Mouse (Mus musculus) heart, embryonic 12.5 days (tissue): ENCODE results near the gene Zdhhc16. TPM values are rescaled to one million over a fixed set of nuclear protein-coding genes. Genes with fewer than 3 reads are reported as not detected.

Experiments used
- ATAC-seq: fragments of 200-750 bp; cut with Nextera tagmentation; 2 replicates; pipeline ENCODE4 v1.8.0; 2017; ENCODE audit warnings: moderate TSS enrichment, moderate library complexity; ENCODE audit not compliant: insufficient number of reproducible peaks, low FRiP score
- H3K27ac ChIP-seq: fragments of 300-500 bp; sonication (generic); 2 replicates; pipeline ENCODE4 v1.5.1; 2016; ENCODE audit warnings: mild to moderate bottlenecking, moderate library complexity; ENCODE audit not compliant: poor library complexity, severe bottlenecking
- H3K27me3 ChIP-seq: fragments of 300-500 bp; sonication (generic); replicated peaks from 2 replicates; pipeline ENCODE4 v1.6.1; 2016; ENCODE audit warnings: mild to moderate bottlenecking, moderate library complexity
- H3K36me3 ChIP-seq: fragments of 300-500 bp; sonication (generic); 2 replicates; pipeline ENCODE4 v1.6.1; 2016; ENCODE audit warnings: mild to moderate bottlenecking, moderate library complexity
- H3K4me1 ChIP-seq: fragments of 300-500 bp; sonication (generic); replicated peaks from 2 replicates; pipeline ENCODE4 v1.6.1; 2016; ENCODE audit warnings: mild to moderate bottlenecking
- H3K4me2 ChIP-seq: fragments of 300-500 bp; sonication (generic); 2 replicates; pipeline ENCODE4 v1.6.1; 2016; ENCODE audit warnings: mild to moderate bottlenecking, moderate library complexity
- H3K4me3 ChIP-seq: fragments of 300-500 bp; sonication (generic); 2 replicates; pipeline ENCODE4 v1.5.1; 2016; ENCODE audit warnings: mild to moderate bottlenecking
- H3K9ac ChIP-seq: fragments of 300-500 bp; sonication (generic); 2 replicates; pipeline ENCODE4 v1.6.1; 2016; ENCODE audit warnings: mild to moderate bottlenecking, moderate library complexity
- H3K9me3 ChIP-seq: fragments of 300-500 bp; sonication (generic); replicated peaks from 2 replicates; pipeline ENCODE4 v1.6.1; 2016; ENCODE audit warnings: mild to moderate bottlenecking, moderate library complexity
- WGBS: fragments of 180-500 bp; shearing (Covaris S2); methylation state at CpG from one replicate; pipeline ENCODE4 v1.1.7; 2016; 5-methylcytosine and 5-hydroxymethylcytosine counted together
- polyA plus RNA-seq: library from polyadenylated mRNA; unstranded; fragments of >200 nt; fragmentation: Nextera tagmentation; extraction: Ambion mirVana; gene quantifications from 2 replicates; pipeline ENCODE4 v1.2.1, GENCODE M21; 2016

Gene Zdhhc16
- polyA plus RNA-seq, 1 experiment from 2014 or later: 58.1 TPM

DNA sequence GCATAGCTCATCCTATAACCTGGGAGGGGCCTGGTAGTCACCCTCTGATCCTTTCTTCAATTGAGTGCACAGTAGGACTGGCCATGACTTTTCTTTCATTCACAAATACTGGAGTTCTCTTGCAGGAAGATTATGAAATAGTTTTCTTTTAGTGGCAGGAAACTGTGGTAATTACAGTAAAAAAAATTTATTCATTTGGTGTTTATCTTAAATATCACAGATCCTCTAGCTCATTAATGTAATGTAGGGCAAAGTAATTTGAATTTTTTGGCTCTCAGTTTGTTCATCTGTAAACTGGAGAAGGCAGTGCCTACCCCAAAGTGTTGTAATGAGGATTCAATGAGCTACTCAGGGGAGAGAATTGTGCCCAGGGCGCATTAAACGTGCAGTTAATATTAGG is 59.7 kb downstream of the Zdhhc16 start:
- H3K4me3 ChIP-seq: no peak overlapping the region
- ATAC-seq: no peak
- no peak overlapping the region for H3K9ac ChIP-seq
- peaks cover 50% of the 10 kb centered on the region for H3K4me1 ChIP-seq
- H3K27me3 ChIP-seq: no peaks in the 10 kb centered on the region
- no peak overlapping the region for H3K4me2 ChIP-seq
- WGBS: 84% methylated on average over 2 of the region's 2 CpGs
- no peaks in the 10 kb centered on the region for H3K9me3 ChIP-seq
- no peak overlapping the region for H3K27ac ChIP-seq
- H3K36me3 ChIP-seq: no peaks in the 10 kb centered on the region

DNA sequence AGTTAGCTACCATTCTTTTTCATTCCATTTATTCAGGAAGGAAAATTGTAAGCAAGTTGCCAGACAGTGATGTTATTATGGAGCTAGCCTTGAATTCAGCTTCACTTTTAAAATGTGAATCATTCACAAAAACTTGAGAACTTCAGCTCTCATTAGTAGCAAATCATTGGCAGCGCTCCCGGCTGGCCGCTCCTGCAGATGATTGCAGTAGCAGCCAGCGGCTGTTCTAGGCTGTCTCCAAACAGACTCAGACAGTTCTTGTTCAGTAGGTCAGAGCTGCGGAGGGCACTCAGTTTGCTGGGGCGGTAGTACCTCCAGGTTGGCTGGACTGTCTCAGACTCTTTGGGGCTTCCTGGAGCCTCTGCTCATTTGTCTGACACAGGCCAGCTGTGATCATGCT is 60.2 kb downstream of the Zdhhc16 start:
- H3K4me1 ChIP-seq: peaks cover 48% of the 10 kb centered on the region
- ATAC-seq: no peak
- no peaks in the 10 kb centered on the region for H3K9me3 ChIP-seq
- 59% methylated on average over 6 of the region's 6 CpGs for WGBS
- H3K36me3 ChIP-seq: no peaks in the 10 kb centered on the region
- no peak overlapping the region for H3K4me3 ChIP-seq
- H3K4me2 ChIP-seq: no peak overlapping the region
- H3K9ac ChIP-seq: no peak overlapping the region
- H3K27me3 ChIP-seq: no peaks in the 10 kb centered on the region
- no peak overlapping the region; the same call in 1 of the 2 replicates for H3K27ac ChIP-seq

Other genes with a start within 250 kb of the Zdhhc16 start
- gene Slit1, start 189.8 kb upstream of the Zdhhc16 start, polyA plus RNA-seq: 0.04 and 0.13 TPM in 2 replicates
- gene Arhgap19, start 131.4 kb upstream of the Zdhhc16 start, polyA plus RNA-seq: 17.8 and 19.5 TPM in 2 replicates
- 2.5 and 3.2 TPM in 2 replicates for gene Frat1, start 103.5 kb upstream of the Zdhhc16 start, polyA plus RNA-seq
- gene Frat2, start 85.3 kb upstream of the Zdhhc16 start, polyA plus RNA-seq: 3.6 TPM in 2 replicates
- gene Rrp12, start 37.3 kb upstream of the Zdhhc16 start, polyA plus RNA-seq: 16.9 TPM in 2 replicates
- gene Pgam1, start 21.6 kb upstream of the Zdhhc16 start, polyA plus RNA-seq: 906 and 931 TPM in 2 replicates
- 49.2 and 52.2 TPM in 2 replicates for gene Exosc1, start 57 bp upstream of the Zdhhc16 start, polyA plus RNA-seq
- 21.6 and 26.3 TPM in 2 replicates for gene Mms19, start 47.7 kb downstream of the Zdhhc16 start, polyA plus RNA-seq
- 13.8 and 16.1 TPM in 2 replicates for gene Ubtd1, start 48.3 kb downstream of the Zdhhc16 start, polyA plus RNA-seq
- not detected in 2 replicates for gene Ankrd2, start 102.5 kb downstream of the Zdhhc16 start, polyA plus RNA-seq
- gene Hoga1, start 112.1 kb downstream of the Zdhhc16 start, polyA plus RNA-seq: 0.69 and 1.0 TPM in 2 replicates
- not detected in 2 replicates for gene 4933411K16Rik, start 118.8 kb downstream of the Zdhhc16 start, polyA plus RNA-seq
- 15.2 and 17.1 TPM in 2 replicates for gene Morn4, start 152.9 kb downstream of the Zdhhc16 start, polyA plus RNA-seq
- 22.0 TPM in 2 replicates for gene Pi4k2a, start 157.0 kb downstream of the Zdhhc16 start, polyA plus RNA-seq
- 26.2 and 26.4 TPM in 2 replicates for gene Avpi1, start 195.6 kb downstream of the Zdhhc16 start, polyA plus RNA-seq
- gene Marveld1, start 213.9 kb downstream of the Zdhhc16 start, polyA plus RNA-seq: 16.1 and 19.9 TPM in 2 replicates
- 27.2 and 27.7 TPM in 2 replicates for gene Zfyve27, start 230.5 kb downstream of the Zdhhc16 start, polyA plus RNA-seq